Mouse (Mus musculus): ENCODE results near the gene Fam83e. TPM values are rescaled to one million over a fixed set of nuclear protein-coding genes. Genes with fewer than 3 reads are reported as not detected.

Gene Fam83e
- polyA plus RNA-seq, 1 experiment from 2014 or later, result 1.4 TPM

- no peak overlapping the region for H3K4me3 ChIP-seq
- H3K4me1 ChIP-seq, result 0 out of 2 replicates have a peak, but pooled peaks cover 4% of the 10 kb centered on the region
- H3K9ac ChIP-seq, result no peak overlapping the region
- no peaks in the 10 kb centered on the region for H3K36me3 ChIP-seq
- H3K4me2 ChIP-seq, result no peak overlapping the region
- H3K27me3 ChIP-seq, result no peaks in the 10 kb centered on the region
- no peak overlapping the region for H3K27ac ChIP-seq
- no peaks in the 10 kb centered on the region for H3K9me3 ChIP-seq
- ATAC-seq (ENCODE audit: insufficient number of reproducible peaks, insufficient read depth, low FRiP score, low TSS enrichment, low read depth), result no peak
- 88% methylated on average over 5 of the region's 5 CpGs for WGBS
Measured at GRCm38 (mm10) chr7:45747450-45747849, 26.4 kb downstream of the Fam83e start.

GRCm38 (mm10) chr7:45748110-45748509 lies 27.1 kb downstream of the Fam83e start:
- Histone ChIP-seq H3K9ac (no peak overlapping the region), H3K27ac (no peak overlapping the region), H3K4me3 (no peak overlapping the region), H3K4me1 (0 out of 2 replicates have a peak, but pooled peaks cover 2% of the 10 kb centered on the region), H3K27me3 (no peaks in the 10 kb centered on the region), H3K4me2 (no peak overlapping the region), H3K36me3 (no peaks in the 10 kb centered on the region), H3K9me3 (no peaks in the 10 kb centered on the region)
- 81% methylated on average over 7 of the region's 7 CpGs for WGBS
- no peak for ATAC-seq (ENCODE audit: insufficient number of reproducible peaks, insufficient read depth, low FRiP score, low TSS enrichment, low read depth)

GRCm38 (mm10) chr7:45749401-45749800 lies 28.4 kb downstream of the Fam83e start:
- no peak for ATAC-seq (ENCODE audit: insufficient number of reproducible peaks, insufficient read depth, low FRiP score, low TSS enrichment, low read depth)
- Histone ChIP-seq H3K9me3 (no peaks in the 10 kb centered on the region), H3K27me3 (no peaks in the 10 kb centered on the region), H3K9ac (no peak overlapping the region), H3K4me3 (no peak overlapping the region), H3K4me2 (no peak overlapping the region), H3K36me3 (no peaks in the 10 kb centered on the region), H3K4me1 (0 out of 2 replicates have a peak, but pooled peaks cover 2% of the 10 kb centered on the region), H3K27ac (no peak overlapping the region)
- 61% methylated on average over 8 of the region's 10 CpGs for WGBS

GRCm38 (mm10) chr7:45750162-45750561 lies 29.1 kb downstream of the Fam83e start:
- H3K4me1 ChIP-seq, result 0 out of 2 replicates have a peak, but pooled peaks cover 2% of the 10 kb centered on the region
- no peak overlapping the region for H3K27ac ChIP-seq
- no peak overlapping the region for H3K4me3 ChIP-seq
- ATAC-seq (ENCODE audit: insufficient number of reproducible peaks, insufficient read depth, low FRiP score, low TSS enrichment, low read depth), result no peak
- no peak overlapping the region for H3K9ac ChIP-seq
- 58% methylated on average over 9 of the region's 9 CpGs for WGBS
- H3K36me3 ChIP-seq, result no peaks in the 10 kb centered on the region
- H3K27me3 ChIP-seq, result no peaks in the 10 kb centered on the region
- H3K9me3 ChIP-seq, result no peaks in the 10 kb centered on the region
- no peak overlapping the region for H3K4me2 ChIP-seq

- Histone ChIP-seq H3K36me3 (no peaks in the 10 kb centered on the region), H3K9me3 (no peaks in the 10 kb centered on the region), H3K9ac (no peak overlapping the region), H3K4me3 (no peak overlapping the region), H3K4me1 (peaks cover 12% of the 10 kb centered on the region), H3K27ac (no peak overlapping the region), H3K27me3 (peaks cover 30% of the 10 kb centered on the region), H3K4me2 (no peak overlapping the region)
- WGBS, result 55% methylated on average over 6 of the region's 6 CpGs
- no peak for ATAC-seq (ENCODE audit: insufficient number of reproducible peaks, insufficient read depth, low FRiP score, low TSS enrichment, low read depth)
Measured at GRCm38 (mm10) chr7:45755703-45756102, 34.7 kb downstream of the Fam83e start.

GRCm38 (mm10) chr7:45759400-45759799 lies 38.4 kb downstream of the Fam83e start:
- Histone ChIP-seq H3K9me3 (no peaks in the 10 kb centered on the region), H3K36me3 (no peaks in the 10 kb centered on the region), H3K27ac (peak overlapping the region; percentile 7; the same call in 1 of the 2 replicates), H3K4me2 (peak overlapping the region; percentile 53), H3K27me3 (peaks cover 30% of the 10 kb centered on the region), H3K4me3 (peak overlapping the region; percentile 21), H3K4me1 (peaks cover 12% of the 10 kb centered on the region), H3K9ac (peak overlapping the region; percentile 57)
- WGBS, result 9% methylated on average over 24 of the region's 27 CpGs
- no peak for ATAC-seq (ENCODE audit: insufficient number of reproducible peaks, insufficient read depth, low FRiP score, low TSS enrichment, low read depth)

GRCm38 (mm10) chr7:45760151-45760550 lies 39.1 kb downstream of the Fam83e start:
- no peak overlapping the region for H3K4me2 ChIP-seq
- H3K4me1 ChIP-seq, result peaks cover 12% of the 10 kb centered on the region
- H3K9ac ChIP-seq, result no peak overlapping the region
- H3K27ac ChIP-seq, result no peak overlapping the region
- no peak for ATAC-seq (ENCODE audit: insufficient number of reproducible peaks, insufficient read depth, low FRiP score, low TSS enrichment, low read depth)
- no peaks in the 10 kb centered on the region for H3K36me3 ChIP-seq
- H3K4me3 ChIP-seq, result no peak overlapping the region
- H3K9me3 ChIP-seq, result no peaks in the 10 kb centered on the region
- WGBS, result 62% methylated on average over 5 of the region's 5 CpGs
- H3K27me3 ChIP-seq, result peaks cover 30% of the 10 kb centered on the region

GRCm38 (mm10) chr7:45765995-45766394 lies 45.0 kb downstream of the Fam83e start:
- H3K9me3 ChIP-seq, result no peaks in the 10 kb centered on the region
- H3K4me1 ChIP-seq, result 0 out of 2 replicates have a peak, but pooled peaks cover 4% of the 10 kb centered on the region
- no peaks in the 10 kb centered on the region for H3K36me3 ChIP-seq
- 45% methylated on average over 8 of the region's 8 CpGs for WGBS
- no peak overlapping the region for H3K9ac ChIP-seq
- no peaks in the 10 kb centered on the region; the same call in 1 of the 2 replicates for H3K27me3 ChIP-seq
- H3K27ac ChIP-seq, result no peak overlapping the region
- no peak overlapping the region for H3K4me2 ChIP-seq
- H3K4me3 ChIP-seq, result no peak overlapping the region
- no peak for ATAC-seq (ENCODE audit: insufficient number of reproducible peaks, insufficient read depth, low FRiP score, low TSS enrichment, low read depth)

- no peak overlapping the region for H3K27ac ChIP-seq
- 42% methylated on average over 8 of the region's 8 CpGs for WGBS
- no peak overlapping the region for H3K4me2 ChIP-seq
Measured at GRCm38 (mm10) chr7:45766764-45767163, 45.8 kb downstream of the Fam83e start.

GRCm38 (mm10) chr7:45767500-45767899 lies 46.5 kb downstream of the Fam83e start:
- H3K4me2 ChIP-seq, result no peak overlapping the region
- WGBS, result 92% methylated on average over 6 of the region's 6 CpGs
- H3K4me1 ChIP-seq, result 0 out of 2 replicates have a peak, but pooled peaks cover 4% of the 10 kb centered on the region
- H3K27ac ChIP-seq, result no peak overlapping the region
- no peaks in the 10 kb centered on the region for H3K9me3 ChIP-seq
- H3K27me3 ChIP-seq, result no peaks in the 10 kb centered on the region
- no peak overlapping the region for H3K9ac ChIP-seq
- H3K36me3 ChIP-seq, result no peaks in the 10 kb centered on the region
- no peak overlapping the region for H3K4me3 ChIP-seq
- ATAC-seq (ENCODE audit: insufficient number of reproducible peaks, insufficient read depth, low FRiP score, low TSS enrichment, low read depth), result no peak

More at GRCm38 (mm10) chr7:45766764-45767163, 45.8 kb downstream of the Fam83e start:
- 0 out of 2 replicates have a peak, but pooled peaks cover 4% of the 10 kb centered on the region for H3K4me1 ChIP-seq
- H3K9ac ChIP-seq, result 0 out of 2 replicates have a peak overlapping the region, but pooled peaks have one; percentile 11
- ATAC-seq (ENCODE audit: insufficient number of reproducible peaks, insufficient read depth, low FRiP score, low TSS enrichment, low read depth), result 0 out of 2 replicates have a peak, but pooled peaks have one; percentile 43
- H3K9me3 ChIP-seq, result no peaks in the 10 kb centered on the region
- no peaks in the 10 kb centered on the region for H3K27me3 ChIP-seq
- no peaks in the 10 kb centered on the region for H3K36me3 ChIP-seq
- H3K4me3 ChIP-seq, result no peak overlapping the region

GRCm38 (mm10) chr7:45770427-45771082 lies 49.5 kb downstream of the Fam83e start:
- H3K9ac ChIP-seq, result no peak overlapping the region
- no peaks in the 10 kb centered on the region; the same call in 1 of the 2 replicates for H3K27me3 ChIP-seq
- H3K27ac ChIP-seq, result no peak overlapping the region
- no peaks in the 10 kb centered on the region for H3K9me3 ChIP-seq
- no peaks in the 10 kb centered on the region for H3K36me3 ChIP-seq
- H3K4me3 ChIP-seq, result no peak overlapping the region
- 68% methylated on average over 8 of the region's 8 CpGs for WGBS
- ATAC-seq (ENCODE audit: insufficient number of reproducible peaks, insufficient read depth, low FRiP score, low TSS enrichment, low read depth), result no peak
- H3K4me2 ChIP-seq, result no peak overlapping the region
- 0 out of 2 replicates have a peak, but pooled peaks cover 4% of the 10 kb centered on the region for H3K4me1 ChIP-seq

- no peaks in the 10 kb centered on the region for H3K9me3 ChIP-seq
- H3K27me3 ChIP-seq, result no peaks in the 10 kb centered on the region; the same call in 1 of the 2 replicates
- 46% methylated on average over 4 of the region's 4 CpGs for WGBS
- H3K4me1 ChIP-seq, result 0 out of 2 replicates have a peak, but pooled peaks cover 4% of the 10 kb centered on the region
- no peak for ATAC-seq (ENCODE audit: insufficient number of reproducible peaks, insufficient read depth, low FRiP score, low TSS enrichment, low read depth)
- no peak overlapping the region for H3K4me2 ChIP-seq
- no peak overlapping the region for H3K9ac ChIP-seq
- no peak overlapping the region for H3K27ac ChIP-seq
- H3K4me3 ChIP-seq, result no peak overlapping the region
- H3K36me3 ChIP-seq, result no peaks in the 10 kb centered on the region
Measured at GRCm38 (mm10) chr7:45771101-45771500, 50.1 kb downstream of the Fam83e start.
